Mouse (Mus musculus) myocyte (in vitro differentiated cells): ENCODE measurements around the gene Psmd5. TPM values are rescaled to one million over a fixed set of nuclear protein-coding genes. Genes with fewer than 3 reads are reported as not detected.

Source experiments
- H3K27me3 ChIP-seq: one replicate; pipeline ENCODE4 v1.6.1; 2011; ENCODE audit not compliant: control insufficient read depth, insufficient read depth, insufficient read length
- H3K36me3 ChIP-seq: one replicate; pipeline ENCODE4 v1.6.1; 2011; ENCODE audit not compliant: control insufficient read depth, insufficient read depth
- H3K4me2 ChIP-seq: one replicate; pipeline ENCODE4 v1.6.1; 2011; ENCODE audit warnings: low read depth, control low read depth
- H3K4me3 ChIP-seq: one replicate; pipeline ENCODE4 v1.5.1; 2011; ENCODE audit warnings: mild to moderate bottlenecking, control low read depth, moderate library complexity
- H3K79me2 ChIP-seq: one replicate; pipeline ENCODE4 v1.6.1; 2011; ENCODE audit not compliant: control insufficient read depth, insufficient read depth
- H3ac ChIP-seq: one replicate; pipeline ENCODE4 v1.6.1; 2011; ENCODE audit not compliant: control insufficient read depth, insufficient read length
- CEBPB ChIP-seq: IDR thresholded peaks from 2 replicates; pipeline ENCODE4 v1.6.1; 2011; ENCODE audit warnings: mild to moderate bottlenecking, moderate library complexity; ENCODE audit not compliant: poor library complexity, insufficient read depth, severe bottlenecking
- E2F4 ChIP-seq: IDR thresholded peaks from one replicate; pipeline ENCODE4 v1.6.1; 2011; ENCODE audit warnings: mild to moderate bottlenecking, control low read depth, moderate library complexity; ENCODE audit not compliant: insufficient read depth
- MAX ChIP-seq: IDR thresholded peaks from one replicate; pipeline ENCODE4 v1.6.1; 2011; ENCODE audit warnings: low read depth, mild to moderate bottlenecking, control low read depth
- MYOD1 ChIP-seq, 3 experiments: IDR thresholded peaks; one replicate each; pipeline ENCODE4 v1.6.1; 2011; ENCODE audit warnings: control low read depth in 2 of 3, low read depth in 2 of 3, mild to moderate bottlenecking in 2 of 3, moderate library complexity in 1 of 3; ENCODE audit not compliant: insufficient read length in 2 of 3, control insufficient read depth in 1 of 3
- MYOG ChIP-seq, 3 experiments: IDR thresholded peaks; one replicate each; pipeline ENCODE4 v1.6.1; 2011; ENCODE audit warnings: control low read depth in 2 of 3, low read depth in 2 of 3, mild to moderate bottlenecking in 2 of 3; ENCODE audit not compliant: insufficient read length in 2 of 3, control insufficient read depth in 1 of 3, insufficient read depth in 1 of 3
- POLR2A ChIP-seq: IDR thresholded peaks from one replicate; pipeline ENCODE4 v1.6.1; 2011; ENCODE audit warnings: low read depth, mild to moderate bottlenecking, control low read depth, moderate library complexity; ENCODE audit not compliant: insufficient read length
- POLR2AphosphoS2 ChIP-seq: IDR thresholded peaks from one replicate; pipeline ENCODE4 v1.6.1; 2011; ENCODE audit warnings: low read depth, control low read depth; ENCODE audit not compliant: insufficient read length
- REST ChIP-seq: IDR thresholded peaks from one replicate; pipeline ENCODE4 v1.6.1; 2011; ENCODE audit warnings: mild to moderate bottlenecking, control low read depth, moderate library complexity; ENCODE audit not compliant: insufficient read depth, insufficient read length
- SRF ChIP-seq: IDR thresholded peaks from one replicate; pipeline ENCODE4 v1.6.1; 2011; ENCODE audit warnings: low read depth; ENCODE audit not compliant: control insufficient read depth, insufficient read length
- TCF12 ChIP-seq: IDR thresholded peaks from one replicate; pipeline ENCODE4 v1.6.1; 2011; ENCODE audit warnings: mild to moderate bottlenecking, control low read depth; ENCODE audit not compliant: poor library complexity, insufficient read depth, severe bottlenecking
- TCF3 ChIP-seq: IDR thresholded peaks from one replicate; pipeline ENCODE4 v1.6.1; 2011; ENCODE audit warnings: low read depth, control low read depth; ENCODE audit not compliant: insufficient read length
- USF1 ChIP-seq: IDR thresholded peaks from one replicate; pipeline ENCODE4 v1.6.1; 2011; ENCODE audit warnings: low read depth, mild to moderate bottlenecking, control low read depth, moderate library complexity
- polyA plus RNA-seq: library from polyadenylated mRNA; unstranded; fragments of >200 nt; fragmentation: generic; extraction: Trizol; gene quantifications from one replicate; pipeline ENCODE4 v1.2.1, GENCODE M21; 2012; ENCODE audit warnings: missing spikeins

The Psmd5 gene
- polyA plus RNA-seq, 1 experiment: 27.2 TPM

GRCm38 (mm10) chr2:34906861-34907604, 32.3 kb upstream of the Psmd5 start:
- Histone ChIP-seq H3K79me2 (no peaks in the 10 kb centered on the region), H3K4me3 (no peak overlapping the region), H3ac (no peak overlapping the region), H3K27me3 (no peaks in the 10 kb centered on the region), H3K36me3 (no peaks in the 10 kb centered on the region), H3K4me2 (no peak overlapping the region)
- TF ChIP-seq POLR2A (no peak), MYOG (IDR thresholded peaks at IDR 0.05; ENCODE audit: control insufficient read depth in 1 of 3, insufficient read depth in 1 of 3, insufficient read length in 2 of 3, low read depth in 2 of 3) (no peak), CEBPB (no peak), REST (no peak), E2F4 (no peak), MAX (no peak), MYOD1 (IDR thresholded peaks at IDR 0.05; ENCODE audit: control insufficient read depth in 1 of 3, insufficient read length in 2 of 3, low read depth in 2 of 3) (no peak), SRF (no peak), USF1 (no peak)

GRCm38 (mm10) chr2:34906426-34906825, 31.7 kb upstream of the Psmd5 start:
- H3K4me2 ChIP-seq: no peak overlapping the region
- H3K27me3 ChIP-seq: no peaks in the 10 kb centered on the region
- H3ac ChIP-seq: no peak overlapping the region
- no peaks in the 10 kb centered on the region for H3K79me2 ChIP-seq
- H3K4me3 ChIP-seq: no peak overlapping the region
- TF ChIP-seq SRF (no peak), CEBPB (no peak), MYOD1 (IDR thresholded peaks at IDR 0.05; ENCODE audit: control insufficient read depth in 1 of 3, insufficient read length in 2 of 3, low read depth in 2 of 3) (no peak), USF1 (no peak), MAX (no peak)
- H3K36me3 ChIP-seq: no peaks in the 10 kb centered on the region

DNA sequence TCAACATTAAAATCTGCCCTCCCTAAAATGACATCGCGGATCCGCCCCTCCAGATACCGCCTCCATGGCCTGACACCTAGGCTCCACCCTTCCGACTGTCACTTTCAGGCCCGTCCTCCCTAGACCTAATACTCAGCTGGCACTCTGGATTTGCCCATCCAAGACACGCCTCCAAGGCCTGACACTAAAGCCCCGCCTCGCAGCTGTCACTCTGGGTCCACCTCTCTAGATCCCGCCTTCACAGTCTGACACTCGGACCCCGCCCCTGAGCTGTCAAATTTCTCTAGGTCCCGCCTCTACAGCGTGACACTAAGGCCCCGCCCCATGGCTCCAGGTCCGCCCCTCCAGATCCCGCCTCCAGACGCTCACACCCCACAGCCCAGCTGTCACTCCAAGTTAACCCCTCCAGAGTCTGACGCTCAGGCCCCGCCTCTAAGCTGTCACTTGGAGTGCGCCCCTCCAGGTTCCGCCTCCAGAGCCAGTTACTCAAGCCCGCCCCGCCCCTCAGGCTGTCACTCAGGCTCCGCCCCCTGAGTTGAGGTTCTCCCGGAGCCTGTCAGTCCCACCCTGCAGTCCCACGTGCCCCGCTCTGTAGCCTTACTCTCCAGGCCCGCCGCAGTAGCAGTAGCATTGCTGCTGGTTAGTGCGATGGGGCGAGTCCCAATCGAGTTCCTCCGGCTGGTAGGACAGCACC, 30.2 kb upstream of the Psmd5 start:
- Histone ChIP-seq H3K27me3 (no peaks in the 10 kb centered on the region), H3K4me3 (peak overlapping the region; percentile 9), H3K4me2 (peak overlapping the region; percentile 96), H3ac (no peak overlapping the region), H3K79me2 (no peaks in the 10 kb centered on the region), H3K36me3 (no peaks in the 10 kb centered on the region)
- no peak for TF ChIP-seq TCF12
- peak; percentile 68 for TF ChIP-seq USF1
- TF ChIP-seq MAX: no peak
- peak; percentile 55 for TF ChIP-seq POLR2AphosphoS2
- no peak for TF ChIP-seq CEBPB
- no peak for TF ChIP-seq TCF3
- TF ChIP-seq E2F4: no peak
- peak; percentile 70 to 73 (median 70) for TF ChIP-seq MYOD1 (IDR thresholded peaks at IDR 0.05; ENCODE audit: control insufficient read depth in 1 of 3, insufficient read length in 2 of 3, low read depth in 2 of 3)
- TF ChIP-seq REST: no peak
- TF ChIP-seq MYOG (IDR thresholded peaks at IDR 0.05; ENCODE audit: control insufficient read depth in 1 of 3, insufficient read depth in 1 of 3, insufficient read length in 2 of 3, low read depth in 2 of 3): peak; percentile 51 to 73 (median 65)
- TF ChIP-seq POLR2A: peak; percentile 72
- TF ChIP-seq SRF: no peak

DNA sequence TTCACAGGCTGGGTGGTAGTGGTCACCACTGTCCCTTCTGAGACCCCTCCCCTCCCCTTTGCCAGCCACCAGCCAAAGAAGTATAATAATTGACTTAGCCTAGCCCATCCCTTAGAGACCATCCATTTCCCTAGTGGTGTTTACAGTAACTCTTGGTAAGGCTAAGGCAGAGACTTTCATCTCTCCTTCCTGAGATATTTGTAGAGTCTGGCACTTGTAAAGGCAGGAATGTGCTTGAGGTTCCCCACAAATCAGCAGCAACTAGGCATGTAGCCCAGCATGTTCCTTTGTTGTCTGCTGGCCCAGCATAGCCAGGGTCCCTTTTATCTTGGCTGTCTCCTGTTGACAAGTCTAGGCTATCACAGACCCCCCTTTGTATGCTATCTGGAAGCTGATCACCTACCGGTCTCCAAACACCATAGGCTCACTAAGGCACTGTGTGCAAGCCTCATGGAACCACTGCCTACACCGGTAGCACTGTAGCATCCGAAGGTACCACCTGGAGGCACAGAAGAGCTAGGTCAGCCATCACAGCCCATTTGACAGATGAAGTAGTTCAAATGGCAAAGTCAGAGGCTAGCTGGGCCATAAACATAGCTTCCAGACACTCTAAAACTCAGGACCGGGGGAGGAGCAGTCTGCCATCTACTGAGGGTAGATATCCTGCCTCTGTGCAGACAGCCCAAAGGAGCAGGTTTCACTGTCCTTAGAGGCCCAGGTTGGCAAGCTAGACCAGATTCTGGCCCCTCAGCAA, 29.1 kb upstream of the Psmd5 start:
- TF ChIP-seq MYOG (IDR thresholded peaks at IDR 0.05; ENCODE audit: control insufficient read depth in 1 of 3, insufficient read depth in 1 of 3, insufficient read length in 2 of 3, low read depth in 2 of 3) (no peak), MAX (no peak), E2F4 (no peak), SRF (no peak), CEBPB (no peak), POLR2A (no peak), TCF12 (no peak), USF1 (no peak), REST (no peak)
- peak overlapping the region; percentile 73 for H3K4me2 ChIP-seq
- no peaks in the 10 kb centered on the region for H3K27me3 ChIP-seq
- H3K36me3 ChIP-seq: no peaks in the 10 kb centered on the region
- H3K79me2 ChIP-seq: no peaks in the 10 kb centered on the region
- H3ac ChIP-seq: no peak overlapping the region
- no peak overlapping the region for H3K4me3 ChIP-seq
